ENCODE assay signal across 23 mouse cellular contexts in genomic region chr1:43536266-43536665, GRCm38 (mm10).
DNase-seq lines count a peak whose midpoint lies in the region; ATAC-seq and TF ChIP-seq lines count a peak whose summit lies in the region.
"Had no signal": no experiment of that assay in that cellular context is flagged by ENCODE, and none has a peak within 500 bp of the region (broad histone marks: within the 10 kb centered on the region; RNA-seq: fewer than 3 reads in every experiment).

No protein-coding gene starts in this region.

- peaks cover 6% of the 10 kb centered on the region for H3K79me2 ChIP-seq in heart, adult 2 months (replicated peaks; ENCODE audit: control insufficient read depth, insufficient read depth, low read length)

- intact Hi-C loops in heart, adult 2 months (cut with DNase I) = loop anchor here (5.0 kb wide), 1 partner anchor 234 kb away; no protein-coding TSS in a partner anchor

- H3K4me3 ChIP-seq in forebrain, postnatal 0 days (ENCODE audit: low read depth, low read length) = no peak overlapping the region
- H3K4me3 ChIP-seq in forebrain, embryonic 13.5 days = no peak overlapping the region
- no peak overlapping the region for H3K4me3 ChIP-seq in heart, postnatal 0 days (ENCODE audit: low read depth, low read length)
- no peak overlapping the region for H3K4me3 ChIP-seq in heart, adult 2 months
- H3K4me3 ChIP-seq in hindbrain, embryonic 10.5 days = no peak overlapping the region
- H3K4me3 ChIP-seq: embryonic facial prominence, embryonic 13.5 days; erythroblast, embryonic 14.5 days; hindbrain, embryonic 12.5 days; limb, embryonic 10.5 days; liver, embryonic 15.5 days; midbrain, embryonic 10.5 days; neural tube, embryonic 15.5 days had no signal

- peak overlapping the region; percentile 42; the same call in 1 of the 2 replicates for H3K27ac ChIP-seq in forebrain, postnatal 0 days (ENCODE audit: low read depth, low read length)
- no peak overlapping the region for H3K27ac ChIP-seq in forebrain, embryonic 13.5 days
- peak overlapping the region; percentile 7 for H3K27ac ChIP-seq in heart, postnatal 0 days (ENCODE audit: low read depth)
- no peak overlapping the region for H3K27ac ChIP-seq in heart, adult 2 months
- H3K27ac ChIP-seq in hindbrain, embryonic 10.5 days = no peak overlapping the region
- H3K27ac ChIP-seq: embryonic facial prominence, embryonic 13.5 days; hindbrain, embryonic 12.5 days; limb, embryonic 10.5 days; liver, embryonic 15.5 days; midbrain, embryonic 10.5 days; neural tube, embryonic 15.5 days had no signal

- WGBS in forebrain, postnatal 0 days = 88% methylated on average over 2 of the region's 2 CpGs
- WGBS in forebrain, embryonic 13.5 days = 93% methylated on average over 2 of the region's 2 CpGs
- WGBS in heart, postnatal 0 days = 71% methylated on average over 2 of the region's 2 CpGs
- 77% methylated on average over 2 of the region's 2 CpGs for WGBS in heart, adult 2 months
- 93% methylated on average over 2 of the region's 2 CpGs for WGBS in hindbrain, embryonic 10.5 days

- no peak overlapping the region for H3K4me2 ChIP-seq in forebrain, postnatal 0 days (ENCODE audit: low read depth)
- no peak overlapping the region for H3K4me2 ChIP-seq in forebrain, embryonic 13.5 days
- H3K4me2 ChIP-seq in heart, postnatal 0 days (ENCODE audit: low read depth, low read length) = no peak overlapping the region
- H3K4me2 ChIP-seq: embryonic facial prominence, embryonic 13.5 days; hindbrain, embryonic 12.5 days; neural tube, embryonic 15.5 days had no signal

- TF ChIP-seq EP300 in heart, postnatal 0 days (IDR thresholded peaks at IDR 0.05; ENCODE audit: low read depth) = no peak
- TF ChIP-seq EP300 in heart, adult 2 months (IDR thresholded peaks at IDR 0.05; ENCODE audit: insufficient read depth, low read depth, low read length) = no peak

- no peaks in the 10 kb centered on the region for H3K27me3 ChIP-seq in forebrain, postnatal 0 days (ENCODE audit: insufficient read depth, low read length)
- H3K27me3 ChIP-seq in forebrain, embryonic 13.5 days = no peaks in the 10 kb centered on the region
- H3K27me3 ChIP-seq in heart, postnatal 0 days (ENCODE audit: control insufficient read depth, insufficient read depth, low read length) = no peaks in the 10 kb centered on the region
- no peaks in the 10 kb centered on the region for H3K27me3 ChIP-seq in heart, adult 2 months (ENCODE audit: control insufficient read depth, insufficient read depth, low read length)
- no peaks in the 10 kb centered on the region for H3K27me3 ChIP-seq in hindbrain, embryonic 10.5 days (ENCODE audit: insufficient read depth, poor library complexity, severe bottlenecking)
- H3K27me3 ChIP-seq: embryonic facial prominence, embryonic 13.5 days; hindbrain, embryonic 12.5 days; liver, embryonic 15.5 days; neural tube, embryonic 15.5 days had no signal

- 0 out of 2 replicates have a peak, but pooled peaks cover 3% of the 10 kb centered on the region for H3K36me3 ChIP-seq in forebrain, postnatal 0 days (ENCODE audit: insufficient read depth)
- H3K36me3 ChIP-seq in forebrain, embryonic 13.5 days (ENCODE audit: poor library complexity, severe bottlenecking) = peaks cover 10% of the 10 kb centered on the region; the same call in 1 of the 2 replicates
- no peaks in the 10 kb centered on the region for H3K36me3 ChIP-seq in heart, postnatal 0 days (replicated peaks; ENCODE audit: control insufficient read depth, insufficient read depth, low read length)
- H3K36me3 ChIP-seq in heart, adult 2 months (ENCODE audit: control insufficient read depth, insufficient read depth, low read length) = peaks cover 29% of the 10 kb centered on the region
- peaks cover 29% of the 10 kb centered on the region for H3K36me3 ChIP-seq in hindbrain, embryonic 10.5 days
- H3K36me3 ChIP-seq: liver, embryonic 15.5 days had no signal

- no peak for ATAC-seq in forebrain, postnatal 0 days
- ATAC-seq in forebrain, embryonic 13.5 days = no peak
- ATAC-seq in heart, postnatal 0 days (ENCODE audit: insufficient read depth, low read depth) = no peak
- peak; percentile 42 for ATAC-seq in inflammation-experienced regulatory T-cells, adult 6 months

- peaks cover 18% of the 10 kb centered on the region for H3K4me1 ChIP-seq in forebrain, postnatal 0 days (ENCODE audit: insufficient read depth)
- H3K4me1 ChIP-seq in forebrain, embryonic 13.5 days = 0 out of 2 replicates have a peak, but pooled peaks cover 4% of the 10 kb centered on the region
- peaks cover 54% of the 10 kb centered on the region for H3K4me1 ChIP-seq in heart, postnatal 0 days (ENCODE audit: control insufficient read depth, insufficient read depth)
- H3K4me1 ChIP-seq in heart, adult 2 months (ENCODE audit: control insufficient read depth, insufficient read depth, low read length) = peaks cover 11% of the 10 kb centered on the region
- H3K4me1 ChIP-seq in hindbrain, embryonic 10.5 days (replicated peaks) = no peaks in the 10 kb centered on the region
- H3K4me1 ChIP-seq: midbrain, embryonic 10.5 days had no signal

- H3K9ac ChIP-seq in forebrain, postnatal 0 days = no peak overlapping the region
- no peak overlapping the region for H3K9ac ChIP-seq in forebrain, embryonic 13.5 days
- no peak overlapping the region for H3K9ac ChIP-seq in heart, postnatal 0 days (replicated peaks; ENCODE audit: low read depth, low read length)
- no peak overlapping the region for H3K9ac ChIP-seq in heart, adult 2 months (ENCODE audit: low read depth, low read length)
- H3K9ac ChIP-seq: embryonic facial prominence, embryonic 13.5 days; hindbrain, embryonic 12.5 days; liver, embryonic 15.5 days; neural tube, embryonic 15.5 days had no signal

- TF ChIP-seq POLR2A in heart, adult 2 months (IDR thresholded peaks at IDR 0.05; ENCODE audit: insufficient read depth, low read depth, low read length) = no peak

- no peak for TF ChIP-seq CTCF in forebrain, postnatal 0 days (IDR thresholded peaks at IDR 0.05; ENCODE audit: low read depth)
- TF ChIP-seq CTCF in heart, postnatal 0 days (IDR thresholded peaks at IDR 0.05; ENCODE audit: low read depth) = no peak
- TF ChIP-seq CTCF in heart, adult 2 months (IDR thresholded peaks at IDR 0.05) = no peak

- H3K9me3 ChIP-seq in forebrain, postnatal 0 days (ENCODE audit: low read length) = no peaks in the 10 kb centered on the region
- H3K9me3 ChIP-seq in forebrain, embryonic 13.5 days (replicated peaks) = no peaks in the 10 kb centered on the region
- no peaks in the 10 kb centered on the region for H3K9me3 ChIP-seq in heart, postnatal 0 days (replicated peaks; ENCODE audit: control insufficient read depth, low read length)
- no peaks in the 10 kb centered on the region for H3K9me3 ChIP-seq in hindbrain, embryonic 10.5 days
- H3K9me3 ChIP-seq: embryonic facial prominence, embryonic 13.5 days; hindbrain, embryonic 12.5 days; limb, embryonic 10.5 days; liver, embryonic 15.5 days; midbrain, embryonic 10.5 days; neural tube, embryonic 15.5 days had no signal

- DNase-seq in forebrain, postnatal 0 days = no peak
- no peak for DNase-seq in heart, postnatal 0 days (ENCODE audit: low spot score)
- DNase-seq in heart, adult 2 months = no peak
- DNase-seq in CD4-positive, CD25-positive, alpha-beta regulatory T cell, adult 2 months (ENCODE audit: low read depth, low spot score) = peak; percentile 56
- DNase-seq in hindbrain, embryonic 10.5 days (ENCODE audit: low spot score) = no peak
- DNase-seq: adrenal gland, postnatal 14 days; B cell, adult 2 months; cerebellum, adult 8-10 months; embryo, embryonic 11 days; gastrocnemius, postnatal 10 days; kidney, adult 2 months; kidney, postnatal 10 days; right cerebral cortex, postnatal 4 days; thymus, postnatal 25 days had no signal

Comparison
In these comparisons a context has a peak if more than half of its experiments do, and no peak if none do; other contexts are left out.
1. H3K27ac ChIP-seq: peak in forebrain, postnatal 0 days (single experiment) and heart, postnatal 0 days (single experiment); none in forebrain, embryonic 13.5 days (single experiment), heart, adult 2 months (single experiment) and hindbrain, embryonic 10.5 days (single experiment).